Mouse (Mus musculus): ENCODE measurements around the gene Galnt5.
A peak's percentile ranks its signal among the peaks of the same experiment; 100 is the strongest.

Gene Galnt5

DNA sequence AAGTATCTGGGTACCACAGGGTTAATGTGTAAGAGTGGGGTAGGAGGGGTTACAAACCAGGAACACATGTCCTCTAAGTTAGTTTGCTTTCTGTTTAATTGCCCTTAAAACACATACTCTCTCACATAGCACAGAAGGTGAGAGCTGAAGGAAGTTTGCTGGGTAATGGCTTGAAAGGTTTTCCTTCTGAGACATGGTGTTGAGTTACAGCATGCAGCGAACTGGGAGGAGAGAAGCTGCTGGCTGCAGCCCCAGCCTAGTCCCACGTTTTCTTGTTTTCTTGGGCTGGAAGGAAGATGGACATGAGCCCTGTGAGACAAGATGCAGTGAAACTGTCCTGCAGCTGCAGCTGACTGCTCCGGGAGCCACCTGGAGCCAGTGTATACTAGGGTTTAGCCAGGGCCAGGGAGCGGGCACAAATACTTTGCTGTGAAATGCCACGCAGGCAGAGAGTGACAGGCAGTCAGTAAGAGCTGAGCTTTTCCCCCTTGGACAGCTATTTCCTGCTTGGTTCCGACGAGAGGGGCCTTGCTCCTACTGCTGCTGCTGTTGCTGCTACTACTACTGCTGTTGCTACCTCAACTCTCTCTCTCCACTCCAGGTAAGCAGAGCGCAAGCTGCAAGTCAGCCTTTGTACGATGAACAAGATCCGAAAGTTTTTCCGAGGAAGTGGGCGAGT is at the start of gene Galnt5:
Galnt5 (plus strand) TSS at position 133 of the 679 bp plus-strand sequence.
- no peak for DNase-seq (ENCODE audit: low read depth in 2 of 2, low spot score in 2 of 2)

DNA sequence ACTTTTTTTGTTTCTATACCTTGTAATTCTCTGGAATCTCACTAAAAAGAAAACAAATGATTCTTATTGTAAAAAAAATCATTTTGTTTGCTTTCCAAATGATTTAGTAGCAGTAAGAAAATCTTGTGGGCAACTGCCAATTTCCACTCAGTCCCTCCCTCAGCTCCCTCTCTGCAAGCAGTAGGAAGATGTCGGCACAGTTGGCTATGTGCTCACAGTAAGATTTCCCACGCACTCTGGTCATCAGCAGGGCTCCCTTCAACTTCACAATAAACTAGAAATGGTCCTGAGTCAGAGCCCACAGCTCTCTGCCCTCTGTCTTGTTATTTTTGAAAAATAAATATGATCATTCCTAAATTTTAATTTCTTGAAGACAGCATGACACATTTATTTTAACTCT is 46.1 kb upstream of the Galnt5 start:
- no peak for DNase-seq (ENCODE audit: low read depth in 2 of 2, low spot score in 2 of 2)

DNA sequence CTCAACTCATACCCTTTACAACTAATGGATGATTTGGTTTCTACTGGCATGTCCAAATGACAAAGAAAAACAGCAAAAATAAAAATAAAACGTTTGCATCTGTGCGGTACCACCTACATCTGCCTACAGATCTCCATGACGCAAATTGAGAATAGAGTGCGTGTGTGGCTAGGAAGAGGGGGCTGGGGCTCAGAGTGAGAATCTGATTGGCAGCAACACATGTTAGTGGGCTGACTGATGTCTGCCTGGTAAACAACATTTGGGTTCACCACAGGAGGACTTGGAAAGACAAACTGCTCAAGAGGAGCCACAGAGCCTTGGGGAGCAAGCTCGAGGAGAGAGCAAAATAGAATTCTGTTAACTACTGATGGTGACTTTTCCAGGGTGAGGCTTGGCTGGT is 36.9 kb upstream of the Galnt5 start:
- no peak for DNase-seq (ENCODE audit: low read depth in 2 of 2, low spot score in 2 of 2)

DNA sequence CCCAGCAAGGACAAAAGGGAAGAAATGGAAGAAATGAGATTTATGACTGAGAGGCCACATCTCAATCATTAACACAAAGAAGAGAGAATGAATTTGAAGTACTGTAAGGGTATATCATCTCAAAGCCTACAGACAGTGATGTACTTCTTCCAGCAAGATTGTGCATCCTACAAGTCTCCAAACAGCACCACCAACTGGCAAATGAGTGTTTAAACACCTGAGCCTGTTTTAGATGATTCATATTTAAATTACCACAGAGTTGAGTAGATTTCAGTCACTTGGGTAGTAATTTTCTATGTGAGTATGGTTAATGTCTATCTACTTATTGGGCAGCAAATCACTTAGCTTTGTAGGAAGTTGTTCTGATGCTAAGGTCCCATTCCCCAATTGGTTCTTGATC is 15.4 kb upstream of the Galnt5 start:
- DNase-seq (ENCODE audit: low read depth in 2 of 2, low spot score in 2 of 2): no peak

DNA sequence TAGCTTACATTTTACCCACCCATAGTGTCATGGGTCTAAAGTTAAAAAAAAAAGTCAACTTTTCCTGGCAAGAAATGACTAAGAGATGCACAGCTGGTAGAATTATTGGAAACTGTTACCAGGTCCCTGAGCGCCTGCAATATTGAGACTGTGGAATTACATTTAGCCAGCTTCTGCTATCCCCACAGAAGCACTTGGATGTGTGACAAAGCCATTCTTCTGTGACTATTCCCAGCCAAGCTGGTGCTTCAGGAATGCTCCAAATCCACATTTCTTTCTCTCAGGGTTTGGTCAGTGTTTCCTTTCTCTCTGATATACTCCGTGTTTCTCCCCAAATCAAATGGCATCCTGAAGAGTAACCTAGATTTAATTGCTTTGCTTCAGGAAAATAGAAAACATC is 6.6 kb upstream of the Galnt5 start:
- DNase-seq (ENCODE audit: low read depth in 2 of 2, low spot score in 2 of 2): no peak

DNA sequence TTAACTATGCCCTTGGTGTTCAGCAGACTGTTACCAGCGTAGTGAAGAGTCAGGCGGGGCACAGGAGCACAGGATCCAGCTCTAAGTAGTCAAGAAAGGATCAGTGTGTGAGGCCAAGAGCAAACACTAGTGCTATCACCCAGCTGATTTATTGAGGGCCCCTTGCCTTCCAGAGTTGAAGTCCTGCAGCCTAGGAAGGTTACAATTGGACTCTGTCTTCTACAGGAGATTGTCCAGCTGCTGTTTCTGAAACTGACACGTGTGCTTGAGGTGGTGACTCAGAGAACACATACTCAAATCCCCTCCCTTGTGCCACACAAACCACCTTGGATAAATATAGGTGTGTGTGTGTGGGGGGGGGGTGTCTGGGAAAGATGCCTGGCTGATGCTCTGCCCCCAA is 3.8 kb downstream of the Galnt5 start:
- DNase-seq (ENCODE audit: low read depth in 2 of 2, low spot score in 2 of 2): no peak

DNA sequence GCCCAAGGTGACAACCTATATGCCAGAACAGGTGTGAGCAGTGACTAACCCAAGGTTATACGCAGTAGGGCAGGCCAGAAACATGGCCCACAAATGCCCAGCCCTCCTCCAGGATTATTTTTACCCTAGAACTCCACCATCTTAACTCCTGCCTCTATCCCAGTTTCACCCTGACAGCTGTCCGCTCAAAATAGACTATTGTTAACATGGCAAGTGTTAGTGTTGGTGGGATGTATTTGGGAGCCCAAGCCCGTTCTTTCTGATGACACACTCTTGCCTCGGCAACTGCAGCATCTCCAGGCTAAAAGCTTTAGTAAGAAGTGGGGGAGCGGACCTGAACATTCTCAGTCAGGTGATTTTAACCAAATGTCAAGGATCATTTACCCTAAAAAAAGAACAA is 9.4 kb downstream of the Galnt5 start:
- DNase-seq (ENCODE audit: low read depth in 2 of 2, low spot score in 2 of 2): no peak

DNA sequence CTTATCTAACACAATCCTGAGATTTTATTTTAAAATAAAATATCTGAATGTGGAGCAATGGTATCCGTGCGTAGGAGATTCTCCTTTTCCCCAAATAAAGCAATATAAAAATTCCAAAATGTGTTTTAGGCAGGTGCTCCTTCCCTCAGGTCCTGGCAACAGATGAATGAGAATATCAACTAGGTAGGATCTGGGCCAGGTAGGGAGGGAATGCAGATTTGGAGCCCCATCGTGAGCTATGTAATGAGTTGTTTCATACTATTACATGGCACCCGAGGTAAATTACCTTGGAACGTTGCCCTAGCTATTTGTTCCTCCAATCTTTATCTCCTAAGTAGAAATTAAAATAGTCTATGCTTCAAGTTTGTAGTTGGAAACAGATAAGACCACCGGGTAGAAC is 25.9 kb downstream of the Galnt5 start:
- DNase-seq (ENCODE audit: low read depth in 2 of 2, low spot score in 2 of 2): no peak

DNA sequence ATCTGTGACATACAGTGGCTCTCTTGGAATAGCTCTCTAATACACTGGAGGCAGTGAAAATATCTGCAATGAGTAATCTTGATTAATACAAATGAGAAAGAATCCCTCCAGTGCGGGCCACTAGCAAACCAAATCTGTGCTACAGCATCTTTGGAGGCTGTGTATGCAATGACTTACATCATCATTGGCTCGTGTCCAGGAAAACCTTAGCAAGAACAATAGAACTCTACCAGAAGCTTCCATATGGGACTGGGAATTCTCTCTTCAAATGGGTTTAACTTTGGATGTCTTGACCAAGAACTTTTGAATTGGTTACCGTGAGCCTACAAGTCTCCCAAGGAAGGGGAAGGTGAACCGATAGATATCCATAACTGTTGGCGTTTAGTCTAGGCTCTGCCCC is 29.1 kb downstream of the Galnt5 start:
- DNase-seq (ENCODE audit: low read depth in 2 of 2, low spot score in 2 of 2): no peak

DNA sequence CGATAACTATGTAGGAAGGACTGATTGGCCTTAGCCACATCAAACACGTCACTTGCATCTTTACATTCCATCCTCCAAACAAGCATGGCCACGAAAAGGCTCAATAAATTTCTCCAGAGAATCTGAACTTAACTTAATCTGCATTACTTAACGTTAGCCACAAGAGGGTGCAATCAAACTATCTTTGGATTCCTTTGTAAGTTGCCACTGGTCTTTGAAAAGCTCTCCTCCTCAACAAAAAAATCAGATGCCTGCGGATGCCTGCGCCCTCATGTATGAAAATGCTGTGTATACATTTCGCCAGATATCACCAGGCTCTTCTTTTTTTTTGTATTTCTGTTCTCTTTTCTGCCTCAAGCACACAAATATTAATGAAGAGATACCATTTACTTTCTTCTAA is 31.7 kb downstream of the Galnt5 start:
- DNase-seq (ENCODE audit: low read depth in 2 of 2, low spot score in 2 of 2): peak; percentile 3 to 47

DNA sequence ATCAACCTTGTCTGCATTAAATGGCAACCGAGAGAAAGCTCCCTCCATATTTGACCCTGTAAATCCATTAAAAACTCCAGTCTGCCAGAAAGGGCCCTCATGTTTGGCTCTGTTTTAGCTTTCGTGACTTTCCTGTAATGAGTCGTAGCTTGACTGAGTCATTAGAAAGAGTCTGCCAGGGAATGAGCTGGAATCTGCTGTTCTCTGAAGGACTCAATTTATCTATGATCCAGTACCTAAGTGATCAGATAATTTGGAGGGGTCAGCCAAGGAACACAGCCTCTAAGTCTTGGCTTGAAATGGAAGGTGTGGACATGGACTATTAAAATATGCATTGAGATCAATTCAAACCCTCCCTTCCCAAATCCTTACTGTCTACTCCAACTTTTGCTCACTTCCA is 33.7 kb downstream of the Galnt5 start:
- DNase-seq (ENCODE audit: low read depth in 2 of 2, low spot score in 2 of 2): no peak

DNA sequence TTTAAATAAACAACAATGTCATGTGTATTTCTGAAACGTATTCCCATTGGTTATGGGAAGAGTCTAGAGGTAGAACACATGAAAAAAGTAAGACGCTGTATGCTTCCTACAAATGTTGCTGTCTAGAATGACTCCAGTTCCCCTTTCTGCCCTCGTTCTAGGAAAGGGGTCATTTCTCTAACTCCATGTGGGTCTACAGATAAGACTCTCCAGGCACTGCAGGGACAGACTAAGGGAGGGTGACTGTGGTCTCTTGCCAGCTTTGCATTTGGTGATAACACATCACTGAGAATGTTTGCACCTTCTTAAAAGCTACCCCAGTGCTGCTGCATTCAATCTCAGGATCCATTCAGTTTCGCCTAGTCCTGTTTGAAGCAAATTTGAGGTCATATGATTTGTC is 38.0 kb downstream of the Galnt5 start:
- DNase-seq (ENCODE audit: low read depth in 2 of 2, low spot score in 2 of 2): no peak

DNA sequence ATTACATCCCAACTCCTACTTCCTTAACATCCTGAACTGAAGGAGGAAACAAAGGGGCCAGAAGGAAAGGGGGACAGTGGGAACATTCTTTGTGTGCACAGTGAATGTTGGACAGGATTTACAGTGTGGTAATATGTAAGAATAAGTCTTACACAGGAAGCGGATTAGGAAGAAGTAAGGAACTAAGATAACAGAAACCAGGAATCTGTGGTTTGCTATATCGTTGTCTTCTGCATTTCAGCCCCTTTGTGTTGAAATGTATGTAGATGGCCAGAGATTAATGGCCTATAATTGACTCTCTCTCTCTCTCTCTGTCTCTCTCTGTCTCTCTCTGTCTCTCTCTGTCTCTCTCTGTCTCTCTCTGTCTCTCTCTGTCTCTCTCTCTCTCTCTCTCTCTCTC is 39.2 kb downstream of the Galnt5 start:
- DNase-seq (ENCODE audit: low read depth in 2 of 2, low spot score in 2 of 2): no peak

DNA sequence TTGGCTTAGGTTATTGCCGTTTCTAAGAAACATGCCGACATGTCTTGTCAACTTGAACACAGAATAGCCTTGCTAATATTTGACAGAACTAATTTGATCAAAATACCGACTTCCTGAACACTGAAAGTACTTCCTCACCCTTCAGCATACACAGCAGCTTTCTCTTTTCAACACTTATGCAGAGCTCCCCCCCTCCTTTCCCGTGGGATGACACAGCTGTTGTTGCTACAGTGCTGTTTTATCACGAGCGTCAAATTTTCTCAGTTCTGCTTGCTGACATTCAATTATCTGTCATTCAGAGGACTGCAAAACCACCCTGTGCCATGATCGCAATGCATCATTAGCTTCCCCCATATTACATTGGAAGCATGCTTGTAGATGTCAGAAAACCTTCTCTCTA is 44.2 kb downstream of the Galnt5 start:
- no peak for DNase-seq (ENCODE audit: low read depth in 2 of 2, low spot score in 2 of 2)

DNA sequence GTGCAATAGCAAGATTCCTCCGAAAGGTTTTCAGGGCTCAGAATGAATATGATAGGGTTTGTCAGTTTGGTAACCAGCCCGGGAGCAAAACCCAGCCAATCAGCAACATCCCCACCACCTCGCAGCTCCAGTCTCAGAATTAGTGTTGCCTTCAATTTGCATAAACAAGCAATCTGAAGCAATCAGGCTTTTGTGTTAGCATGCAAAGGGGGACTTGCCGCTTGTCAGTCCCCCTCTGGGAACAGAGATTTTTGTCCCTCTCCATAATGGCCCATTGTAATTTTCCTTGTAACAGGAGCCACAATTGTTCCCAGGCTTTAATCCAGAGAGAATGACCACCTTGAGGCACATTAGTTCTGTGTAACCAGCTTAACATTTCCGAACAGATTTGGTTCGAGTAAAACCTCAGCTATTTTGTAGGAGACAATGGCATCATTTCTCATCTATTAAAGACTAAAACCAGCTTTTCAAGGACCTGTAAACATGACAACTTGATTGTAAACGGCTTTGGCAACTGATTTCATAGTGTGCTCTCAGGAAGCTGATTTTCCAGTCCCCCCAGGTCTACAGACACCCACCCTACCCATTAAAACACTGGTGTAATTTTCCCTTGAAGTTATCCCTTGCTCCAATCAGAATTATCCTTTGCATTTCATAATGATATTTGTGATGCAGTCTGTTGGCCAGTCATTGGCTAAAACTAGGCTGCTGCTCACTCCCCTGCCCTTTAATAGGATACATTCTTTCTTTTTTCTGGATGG is 55.3 kb downstream of the Galnt5 start, which contains the start of gene Ermn:
Ermn (minus strand) TSS at position 44 of the 761 bp plus-strand sequence.
- no peak for DNase-seq (ENCODE audit: low read depth in 2 of 2, low spot score in 2 of 2)

DNA sequence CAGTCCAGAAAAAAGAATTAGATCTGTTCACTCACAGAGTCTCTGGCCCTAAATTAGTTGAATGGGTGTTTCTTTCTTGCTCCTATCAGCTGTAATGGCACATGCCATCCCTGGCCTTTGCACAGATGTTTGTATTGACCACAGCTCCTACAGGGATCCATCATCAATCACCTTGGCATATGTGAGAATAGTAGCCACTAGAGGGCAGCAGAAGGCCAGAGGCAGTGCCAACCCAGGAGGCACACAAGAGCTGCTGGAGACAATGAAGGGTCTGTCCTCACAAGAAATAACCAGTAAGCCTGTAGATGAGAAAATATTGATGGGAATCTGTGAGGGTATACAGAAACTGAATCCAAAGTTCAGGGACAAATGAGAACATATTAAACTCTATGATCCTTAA is 57.7 kb downstream of the Galnt5 start:
- peak; percentile 70 to 76 for DNase-seq (ENCODE audit: low read depth in 2 of 2, low spot score in 2 of 2)

DNA sequence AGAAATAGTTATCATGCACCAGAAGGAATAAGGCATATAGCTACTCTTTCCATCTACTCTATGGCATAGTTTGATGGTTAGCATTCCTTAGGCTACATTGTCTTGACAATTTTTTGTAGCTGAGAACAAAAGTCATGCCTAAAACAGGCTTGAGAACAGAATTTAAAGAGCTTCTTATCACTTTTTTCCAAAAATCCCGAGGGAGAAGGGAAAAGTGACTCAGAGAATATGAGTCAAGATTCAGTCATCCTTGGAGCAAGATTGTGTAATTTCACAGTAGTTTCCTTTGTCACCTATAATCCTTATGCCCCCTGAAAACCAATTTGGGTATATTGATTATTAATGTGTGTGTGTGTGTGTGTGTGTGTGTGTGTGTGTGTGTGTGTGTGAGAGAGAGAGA is 82.2 kb downstream of the Galnt5 start:
- no peak for DNase-seq (ENCODE audit: low read depth in 2 of 2, low spot score in 2 of 2)

DNA sequence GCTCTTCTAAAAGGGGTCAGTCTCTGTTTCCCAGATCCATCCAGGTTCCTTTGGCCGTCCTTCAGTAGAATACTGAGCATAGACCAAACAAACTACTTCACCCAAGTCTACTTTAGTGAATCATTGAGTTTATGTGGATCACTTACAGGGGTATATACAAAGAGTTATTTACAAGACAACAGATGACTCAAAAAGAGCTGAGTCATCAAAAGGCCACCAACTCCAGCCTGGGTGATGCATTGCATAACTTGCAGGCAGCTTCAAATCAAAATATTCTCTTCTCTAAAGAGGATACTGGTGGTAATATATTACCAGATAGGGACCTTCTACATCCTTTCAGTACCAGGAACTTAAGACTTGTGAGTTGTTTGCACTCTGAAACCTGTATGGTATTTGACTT is 88.7 kb downstream of the Galnt5 start:
- no peak for DNase-seq (ENCODE audit: low read depth in 2 of 2, low spot score in 2 of 2)

DNA sequence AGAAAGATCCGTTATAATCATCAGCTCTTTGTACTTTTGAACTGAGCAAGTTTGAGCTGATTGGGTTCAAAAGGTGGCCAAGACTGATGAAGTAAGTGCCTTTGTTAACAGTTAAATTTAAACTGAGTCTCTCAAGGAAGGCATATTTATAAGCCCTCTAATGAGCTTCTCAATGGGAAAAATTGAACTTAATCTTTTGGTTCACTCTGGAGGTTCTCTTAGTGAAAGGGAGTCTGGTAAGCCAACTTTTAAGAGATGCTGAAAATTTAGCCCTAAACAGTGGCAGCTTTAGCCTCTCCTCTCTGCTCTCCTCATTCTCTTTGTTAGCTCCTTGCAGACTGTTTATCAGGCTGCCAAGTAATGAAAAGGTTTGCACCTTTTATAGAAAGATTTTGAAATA is 97.1 kb downstream of the Galnt5 start:
- DNase-seq (ENCODE audit: low read depth in 2 of 2, low spot score in 2 of 2): no peak

Data from CD8-positive naive resting alpha-beta T cell, adult 2 months (primary cell).